Mouse (Mus musculus): ENCODE measurements around the gene Bcl6.

Bcl6 gene

DNA sequence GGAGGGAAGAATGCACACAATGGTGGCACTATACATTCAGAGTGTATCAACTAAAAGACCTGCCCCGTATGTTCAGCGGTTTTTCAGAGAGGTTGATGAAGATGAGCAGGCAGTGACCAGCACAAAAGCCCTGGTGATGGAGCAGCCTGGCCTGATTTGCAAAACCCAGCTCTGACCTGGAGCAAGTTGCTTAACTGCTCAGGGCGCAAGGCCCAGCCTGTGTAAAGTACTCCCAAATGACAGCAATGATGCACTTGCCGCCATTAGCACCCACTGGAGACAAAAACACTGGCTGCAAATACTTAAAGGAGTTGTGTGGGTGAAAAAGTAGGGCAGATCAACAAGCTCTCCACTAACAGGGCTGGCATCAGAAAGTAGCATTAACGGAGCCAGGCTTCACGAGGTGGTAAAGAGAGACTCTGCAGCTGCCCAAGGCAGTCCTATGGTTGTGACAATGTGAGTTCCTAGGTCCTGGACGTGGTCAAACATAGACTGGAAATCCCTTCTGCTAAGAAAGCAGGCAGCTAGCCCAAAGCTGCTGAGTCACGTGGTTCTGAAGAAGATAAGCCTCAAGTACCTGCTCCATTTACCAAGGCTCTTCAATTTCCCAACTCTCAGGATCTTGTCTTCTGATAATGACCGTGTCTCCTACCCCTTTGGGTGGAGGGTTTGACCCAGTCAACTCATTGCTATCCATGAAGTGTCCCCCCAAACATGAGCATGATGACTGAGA lies 14.9 kb downstream of the Bcl6 start:
- no peak for DNase-seq (ENCODE audit: low spot score in 2 of 2)

DNA sequence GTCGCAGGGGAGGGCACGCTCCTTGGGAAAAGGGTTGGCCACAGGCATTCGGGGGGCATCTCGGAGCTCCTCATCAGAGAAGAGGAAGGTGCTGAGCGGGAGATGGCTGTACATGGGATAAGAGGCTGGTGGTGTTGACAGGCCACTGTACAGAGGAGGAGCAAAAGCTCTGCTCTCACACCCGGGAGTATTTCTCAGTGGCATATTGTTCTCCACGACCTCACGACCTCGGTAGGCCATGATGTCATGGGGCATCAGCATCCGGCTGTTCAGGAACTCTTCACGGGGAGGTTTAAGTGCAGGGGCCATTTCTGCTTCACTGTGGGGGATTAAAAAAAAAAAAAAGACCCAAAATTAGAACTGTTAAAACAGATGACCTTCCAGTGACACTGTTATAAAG lies 15.8 kb downstream of the Bcl6 start:
- no peak for DNase-seq (ENCODE audit: low spot score in 2 of 2)

DNA sequence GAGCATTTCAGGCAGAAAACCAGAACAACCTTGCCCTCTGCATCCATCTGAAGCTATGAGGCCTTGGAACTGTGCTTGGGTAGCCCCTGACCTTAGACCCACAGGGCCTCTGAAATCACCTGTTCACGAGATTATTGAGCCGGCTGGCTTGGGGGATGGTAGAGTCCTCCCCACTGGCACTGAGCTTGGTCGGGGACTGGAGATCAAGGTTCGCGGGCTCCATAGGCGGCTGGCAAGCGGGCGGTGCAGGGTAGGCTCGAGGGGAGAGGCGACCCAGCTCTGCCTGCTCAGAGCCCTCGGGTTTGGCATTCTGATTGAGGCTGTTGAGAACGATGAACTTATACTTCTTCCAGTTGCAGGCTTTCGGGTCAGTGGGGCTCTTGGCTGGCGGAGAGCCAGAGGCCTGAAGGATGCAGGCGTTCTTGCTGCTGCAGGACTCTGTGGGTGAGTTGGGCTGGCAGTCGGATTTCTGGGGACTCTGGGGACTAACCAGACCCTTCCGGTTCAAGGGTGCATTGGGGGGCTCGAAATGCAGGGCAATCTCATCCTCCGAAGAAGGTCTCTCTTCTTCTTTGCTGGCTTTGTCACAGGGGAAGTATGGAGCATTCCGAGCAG lies 16.4 kb downstream of the Bcl6 start:
- DNase-seq (ENCODE audit: low spot score in 2 of 2): no peak

DNA sequence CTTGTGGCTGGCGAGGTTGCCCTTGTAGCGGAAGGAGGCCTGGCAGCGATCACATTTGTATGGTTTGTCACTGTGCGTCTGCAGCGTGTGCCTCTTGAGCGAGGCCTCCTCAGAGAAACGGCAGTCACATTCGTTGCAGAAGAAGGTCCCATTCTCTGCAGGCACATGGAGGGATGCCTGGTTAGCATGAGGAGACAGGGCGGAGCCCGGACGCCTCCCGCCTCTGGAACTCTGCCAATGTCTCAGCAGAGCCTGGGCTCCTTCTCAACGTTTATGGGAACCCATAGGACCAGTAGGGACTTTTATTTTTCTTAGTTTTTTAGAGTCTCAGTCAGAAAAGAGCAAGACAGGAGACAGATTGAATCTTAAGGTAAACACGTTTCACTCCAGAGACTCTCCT lies 18.7 kb downstream of the Bcl6 start:
- DNase-seq (ENCODE audit: low spot score in 2 of 2): no peak

DNA sequence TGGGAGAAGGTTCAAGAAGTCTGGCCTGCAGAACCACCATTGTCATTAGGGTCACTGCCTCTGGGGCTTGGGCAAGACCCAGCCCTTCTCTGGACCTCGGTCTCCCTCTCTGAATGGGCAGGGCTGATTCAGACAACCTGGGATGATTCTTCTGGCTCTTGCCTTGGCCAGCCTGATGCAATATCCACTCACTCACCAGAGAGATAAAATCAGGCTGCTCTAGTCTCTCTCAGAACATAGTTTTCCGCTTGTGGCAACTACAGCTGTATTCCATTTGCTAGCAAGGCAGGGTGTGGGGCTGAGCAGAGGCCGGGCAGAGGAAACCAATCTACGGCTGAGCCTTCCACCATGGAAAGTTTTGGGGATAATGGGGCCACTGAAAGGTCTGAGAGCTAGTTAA lies 19.8 kb downstream of the Bcl6 start:
- DNase-seq (ENCODE audit: low spot score in 2 of 2): no peak

DNA sequence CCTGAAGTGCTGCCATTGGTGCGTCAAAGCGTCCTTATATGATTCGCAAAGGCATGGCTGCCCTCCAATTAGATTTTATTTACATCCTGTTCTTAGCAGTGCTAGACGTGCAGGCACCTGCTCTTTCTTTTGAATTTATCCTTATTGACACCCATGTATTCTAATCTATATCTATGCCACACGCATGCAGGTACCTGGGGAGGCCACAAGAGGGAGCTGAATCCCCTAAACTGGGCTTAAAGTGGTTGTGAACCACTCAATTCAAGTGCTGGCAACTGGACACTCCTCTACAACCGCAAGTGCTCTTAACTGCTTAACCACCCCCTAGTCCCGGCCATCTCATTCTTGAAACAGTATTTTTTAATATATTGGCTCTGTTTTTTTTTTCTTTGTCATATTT lies 21.4 kb downstream of the Bcl6 start:
- no peak for DNase-seq (ENCODE audit: low spot score in 2 of 2)

DNA sequence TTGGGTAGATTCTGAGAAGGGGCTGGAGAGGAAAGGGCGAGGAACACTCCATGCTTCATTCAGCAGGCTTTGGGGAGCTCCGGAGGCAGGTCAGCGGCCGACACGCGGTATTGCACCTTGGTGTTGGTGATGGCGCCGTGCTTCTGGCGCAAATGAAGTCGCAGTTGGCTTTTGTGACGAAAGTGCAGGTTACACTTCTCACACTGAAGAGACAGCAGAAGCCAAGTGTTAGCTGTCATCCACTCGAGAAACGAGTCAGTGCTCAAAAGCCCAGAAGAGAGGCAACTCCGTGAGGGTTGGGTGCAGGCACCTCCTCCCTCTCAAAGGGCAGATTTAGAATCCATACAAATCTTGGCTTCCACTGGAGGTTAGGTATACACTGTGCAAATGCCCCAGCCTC lies 22.6 kb downstream of the Bcl6 start:
- DNase-seq (ENCODE audit: low spot score in 2 of 2): no peak

DNA sequence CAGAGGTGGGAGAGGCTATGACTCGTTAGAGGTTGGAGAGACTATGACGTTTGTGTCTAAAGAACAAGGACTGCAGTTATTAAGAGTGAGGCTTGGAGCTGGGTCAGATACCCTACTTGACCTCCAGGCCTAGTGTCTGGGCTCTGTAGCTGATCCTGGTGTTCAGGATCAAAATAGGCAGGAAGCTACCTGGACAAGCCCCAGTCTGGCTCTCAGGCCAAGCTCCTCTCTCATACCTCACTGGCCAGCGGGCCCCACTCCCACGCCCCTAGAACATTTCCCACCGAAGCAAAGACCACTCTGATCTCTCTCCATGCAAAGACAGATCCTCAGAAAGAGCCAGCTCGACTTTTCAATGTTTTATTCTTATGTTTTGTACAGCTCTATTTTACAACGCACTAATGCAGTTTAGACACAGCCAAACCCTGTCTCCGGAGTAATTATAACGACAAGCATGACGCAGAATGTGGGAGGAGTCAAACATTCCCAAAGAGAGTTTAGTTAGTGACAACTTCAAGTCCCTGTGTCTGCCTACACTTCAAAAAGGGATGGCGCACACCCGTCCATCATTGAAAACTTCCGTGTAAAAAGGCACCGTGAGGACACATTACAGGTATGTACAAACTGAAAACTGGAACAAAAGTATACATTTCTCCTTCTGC lies 23.8 kb downstream of the Bcl6 start:
- no peak for DNase-seq (ENCODE audit: low spot score in 2 of 2)

DNA sequence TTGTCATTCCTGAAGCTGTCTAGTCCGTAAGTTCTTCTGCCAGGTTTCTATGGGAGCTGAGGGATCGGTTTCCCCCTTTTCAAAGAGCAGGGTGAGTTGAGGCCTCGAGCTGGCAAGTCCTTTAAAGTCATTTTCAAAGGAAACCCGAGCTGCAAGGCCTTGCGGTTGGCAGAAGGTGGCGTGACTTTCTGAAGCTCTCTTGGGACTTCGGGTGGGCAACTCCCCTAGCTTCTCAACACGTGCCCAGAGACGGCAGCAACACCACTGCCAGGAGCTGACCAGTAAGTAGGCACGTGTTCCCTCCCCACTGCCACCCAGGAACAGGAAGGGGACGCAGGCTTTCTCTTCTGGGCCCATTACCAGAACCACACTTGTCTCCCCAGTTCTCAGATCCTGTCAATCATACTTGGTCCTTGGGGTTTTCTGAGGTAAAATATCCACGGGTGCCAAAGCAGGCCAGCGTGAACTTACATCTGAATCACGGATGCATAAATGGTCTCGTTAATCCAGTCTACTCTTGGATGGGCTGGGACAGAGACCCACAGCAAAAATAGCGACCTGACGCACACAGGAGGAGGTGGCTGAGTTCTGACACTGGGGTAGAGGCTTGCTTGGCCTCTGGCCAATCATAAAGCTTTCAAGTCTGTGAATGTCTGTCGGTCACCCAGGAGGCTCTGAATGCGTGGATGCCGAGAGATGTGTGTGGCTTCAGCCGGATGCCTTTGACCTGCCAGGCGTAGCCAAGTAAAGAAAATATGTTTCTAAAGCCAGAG lies 24.6 kb downstream of the Bcl6 start:
- no peak for DNase-seq (ENCODE audit: low spot score in 2 of 2)

DNA sequence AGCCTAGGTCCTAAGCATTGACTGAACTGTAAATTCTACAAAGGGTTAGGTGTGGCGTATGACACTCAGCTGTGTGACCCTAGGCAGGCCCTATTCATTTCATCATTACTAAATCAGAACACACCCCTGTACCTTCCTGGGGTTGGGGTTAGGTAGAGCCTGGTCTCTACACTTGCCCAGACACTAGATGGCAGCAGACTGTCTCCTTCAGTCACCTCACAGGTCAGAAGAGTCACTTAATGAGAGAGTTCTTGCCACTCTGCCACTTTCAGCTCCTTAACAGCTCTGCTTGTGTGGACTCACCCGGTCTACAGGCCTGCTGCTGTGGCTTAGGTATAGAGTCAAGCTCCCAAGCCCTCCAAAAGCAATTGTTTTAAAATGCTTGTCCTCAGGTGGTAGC lies 26.3 kb downstream of the Bcl6 start:
- DNase-seq (ENCODE audit: low spot score in 2 of 2): peak in 1 of 2 experiments; percentile 0

DNA sequence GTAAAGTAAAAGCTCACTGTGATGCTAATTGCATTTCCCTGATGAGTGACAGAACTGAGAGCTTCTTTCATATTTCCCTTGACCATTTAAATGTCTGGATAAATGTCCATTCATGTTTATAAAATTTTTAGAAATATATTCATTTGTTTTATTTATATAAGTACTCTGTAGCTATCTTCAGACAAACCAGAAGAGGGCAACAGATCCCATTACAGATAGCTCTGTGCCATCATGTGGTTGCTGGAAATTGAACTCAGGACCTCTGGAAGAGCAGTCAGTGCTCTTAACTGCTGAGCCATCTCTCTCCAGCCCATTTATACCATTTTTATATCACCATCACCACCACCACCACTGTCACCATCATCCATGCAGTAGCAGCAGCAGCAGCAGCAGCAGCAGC lies 29.7 kb downstream of the Bcl6 start:
- no peak for DNase-seq (ENCODE audit: low spot score in 2 of 2)

DNA sequence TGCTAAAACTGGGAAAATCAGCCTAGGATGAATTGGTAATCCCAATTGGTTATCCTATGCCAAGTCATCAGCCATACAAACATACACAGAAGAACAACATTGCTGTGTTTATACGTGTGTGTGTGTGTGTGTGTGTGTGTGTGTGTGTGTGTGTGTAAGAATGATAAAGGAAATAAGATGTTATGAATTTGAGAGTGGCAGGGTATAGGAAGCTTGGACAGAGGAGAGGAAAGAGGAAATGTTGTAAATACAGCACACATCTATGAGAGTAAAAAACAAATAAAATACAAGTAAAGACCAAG lies 34.7 kb downstream of the Bcl6 start:
- no peak for DNase-seq (ENCODE audit: low spot score in 2 of 2)

DNA sequence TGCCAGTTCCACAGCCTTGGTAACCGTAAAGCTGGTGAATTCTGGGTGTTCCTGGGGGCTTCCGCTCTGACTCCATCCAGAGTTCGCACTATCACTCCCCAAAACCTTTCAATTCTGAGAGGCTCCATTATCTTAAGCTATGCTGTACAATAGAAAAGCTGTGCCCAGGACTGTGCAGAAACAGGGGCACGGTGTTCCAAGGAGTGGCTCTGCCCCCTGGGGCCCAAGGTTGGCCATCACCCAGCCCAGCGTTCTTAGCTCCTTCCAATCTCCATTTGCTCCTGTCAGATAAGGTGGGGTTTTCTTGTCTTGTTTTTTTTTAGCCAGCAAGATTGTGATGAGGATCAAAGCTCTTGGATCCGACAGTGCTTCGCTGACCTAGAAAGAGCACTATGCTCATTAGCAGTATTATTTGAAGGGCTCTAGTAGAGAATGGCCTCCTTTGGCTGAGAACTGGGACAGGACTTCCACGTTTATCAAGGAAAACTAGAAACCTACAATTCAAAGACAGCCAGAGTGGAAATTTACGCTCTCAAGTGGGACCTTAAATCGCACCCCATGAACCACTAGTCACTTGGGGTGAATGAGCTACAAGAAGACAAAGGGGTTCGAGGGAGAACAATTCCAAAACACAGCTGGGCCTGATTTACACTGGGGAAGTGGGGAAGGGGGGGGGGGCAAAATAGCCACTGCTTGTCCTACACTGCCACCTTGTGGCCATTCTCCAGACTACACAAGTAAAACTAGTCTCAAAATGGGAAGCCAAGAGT lies 35.3 kb downstream of the Bcl6 start:
- DNase-seq (ENCODE audit: low spot score in 2 of 2): peak; percentile 40 to 74

DNA sequence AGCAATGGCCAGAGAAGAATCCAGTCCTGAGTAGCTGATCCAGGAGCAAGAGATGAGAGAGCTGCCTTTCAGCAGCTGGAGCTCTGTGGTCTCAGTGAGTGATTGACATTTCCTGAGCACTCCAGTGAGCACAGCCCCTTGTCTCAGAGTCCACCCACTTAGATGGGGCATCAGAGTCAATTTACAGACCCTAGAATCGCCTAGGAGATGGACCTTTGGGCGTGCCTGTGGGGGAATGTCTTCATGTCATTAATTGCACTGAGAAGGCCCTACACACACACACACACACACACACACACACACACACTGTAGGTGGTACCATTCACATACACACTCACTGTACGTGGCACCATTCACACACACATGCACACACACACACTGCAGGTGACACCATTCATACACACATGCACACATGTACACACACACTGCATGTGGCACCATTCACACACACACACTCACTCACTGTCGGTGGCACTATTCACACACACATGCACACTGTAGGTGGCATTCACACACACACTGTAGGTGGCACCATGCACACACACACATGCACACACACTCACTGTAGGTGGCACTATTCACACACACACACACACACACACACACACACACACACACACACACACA lies 36.4 kb downstream of the Bcl6 start:
- DNase-seq (ENCODE audit: low spot score in 2 of 2): no peak

DNA sequence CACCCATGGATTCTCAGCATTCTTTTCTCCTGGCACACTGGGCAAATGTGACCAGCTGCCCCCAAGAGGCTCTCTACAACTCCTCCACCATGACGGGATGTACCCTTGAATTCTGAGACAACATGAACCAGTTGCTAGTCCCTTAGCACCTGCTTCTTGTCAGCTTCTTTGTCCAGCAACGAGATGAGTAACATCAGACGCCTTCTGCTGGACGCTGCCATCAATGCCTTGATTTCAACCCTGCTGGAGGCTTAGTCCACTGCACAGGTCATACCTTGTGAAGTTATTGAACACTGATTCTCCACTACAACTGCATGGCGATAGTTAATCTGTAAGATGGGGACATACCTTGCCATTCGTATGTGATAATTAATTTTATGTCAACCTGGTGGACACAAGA lies 41.0 kb downstream of the Bcl6 start:
- DNase-seq (ENCODE audit: low spot score in 2 of 2): no peak

DNA sequence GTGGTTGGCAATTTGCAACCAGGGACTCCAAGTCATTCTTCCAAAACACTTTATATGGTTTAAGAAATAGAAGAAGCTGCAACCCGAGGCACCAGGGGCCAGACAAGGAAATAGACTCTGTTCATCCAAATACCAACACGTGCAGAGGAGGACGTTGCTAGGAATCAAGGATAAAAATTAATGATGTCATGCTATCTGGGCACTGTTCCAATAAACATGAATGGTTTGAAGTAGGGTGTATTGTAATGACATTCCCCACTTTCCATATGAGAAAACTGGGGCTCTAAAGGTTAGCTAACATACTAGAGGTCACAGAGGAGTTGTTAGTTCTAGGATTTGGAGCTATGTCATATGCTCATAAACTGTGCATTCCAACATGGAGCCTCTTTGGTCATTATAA lies 43.9 kb downstream of the Bcl6 start:
- no peak for DNase-seq (ENCODE audit: low spot score in 2 of 2)

DNA sequence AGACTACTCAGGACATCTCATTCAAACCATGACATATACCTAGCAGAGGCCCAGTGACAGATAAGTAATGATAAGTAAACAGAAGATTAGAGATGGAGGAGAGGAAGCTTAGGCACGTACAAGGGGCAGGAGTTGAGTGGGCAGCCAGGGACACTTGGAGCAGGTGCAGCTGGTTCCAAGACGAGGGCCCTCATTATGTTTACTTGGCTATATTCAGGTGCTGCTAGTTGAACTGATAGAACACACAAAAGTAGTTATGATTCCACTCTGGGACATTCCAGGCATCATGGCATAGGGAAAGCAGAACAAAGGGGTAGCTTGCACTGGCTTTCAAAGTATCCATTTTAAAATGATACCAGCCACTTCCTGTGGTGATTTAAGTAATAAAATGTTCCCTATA lies 54.3 kb downstream of the Bcl6 start:
- no peak for DNase-seq (ENCODE audit: low spot score in 2 of 2)

DNA sequence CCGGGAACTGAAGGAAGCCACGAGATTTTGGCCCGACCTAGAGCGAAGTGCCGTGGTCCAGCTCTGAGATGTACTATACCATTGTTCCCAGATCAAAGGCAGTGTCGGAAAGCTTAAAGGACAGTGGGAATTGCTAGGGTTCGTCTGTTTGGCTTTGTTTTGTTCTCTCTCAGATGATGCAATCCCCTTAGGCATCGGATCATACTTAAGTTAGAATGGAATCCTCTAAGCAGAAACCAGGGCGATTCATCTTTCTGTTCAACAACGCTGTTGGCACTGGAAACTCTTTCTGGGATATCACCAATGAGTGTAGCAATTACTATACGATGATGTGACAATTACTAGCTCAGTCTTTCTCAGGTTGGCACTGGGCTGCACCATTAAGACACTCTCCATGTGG lies 56.4 kb downstream of the Bcl6 start, which contains the start of gene Rtp2:
Gene Rtp2, minus strand, starts transcription at position 101 of the 400 bp plus-strand sequence.
- DNase-seq (ENCODE audit: low spot score in 2 of 2): no peak

DNA sequence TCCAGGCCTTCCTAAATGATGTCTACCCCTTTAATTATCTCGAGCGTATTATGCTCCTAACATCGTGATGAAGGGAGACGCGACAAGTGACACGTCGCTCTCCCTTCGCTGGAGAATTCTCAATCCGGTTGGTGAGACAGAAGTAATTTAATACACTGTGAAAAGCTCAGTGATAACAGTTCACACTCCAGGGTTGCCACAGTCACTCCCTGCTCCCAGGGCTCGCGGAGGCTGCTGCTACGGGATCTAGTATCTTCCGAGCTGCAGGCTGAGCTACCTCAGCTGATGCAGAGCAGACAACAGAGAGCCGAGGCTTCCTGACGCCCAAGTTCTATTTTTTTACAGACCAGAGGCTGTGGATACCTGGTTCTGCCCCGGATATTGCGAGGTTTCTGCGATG lies 57.4 kb downstream of the Bcl6 start:
- no peak for DNase-seq (ENCODE audit: low spot score in 2 of 2)

DNA sequence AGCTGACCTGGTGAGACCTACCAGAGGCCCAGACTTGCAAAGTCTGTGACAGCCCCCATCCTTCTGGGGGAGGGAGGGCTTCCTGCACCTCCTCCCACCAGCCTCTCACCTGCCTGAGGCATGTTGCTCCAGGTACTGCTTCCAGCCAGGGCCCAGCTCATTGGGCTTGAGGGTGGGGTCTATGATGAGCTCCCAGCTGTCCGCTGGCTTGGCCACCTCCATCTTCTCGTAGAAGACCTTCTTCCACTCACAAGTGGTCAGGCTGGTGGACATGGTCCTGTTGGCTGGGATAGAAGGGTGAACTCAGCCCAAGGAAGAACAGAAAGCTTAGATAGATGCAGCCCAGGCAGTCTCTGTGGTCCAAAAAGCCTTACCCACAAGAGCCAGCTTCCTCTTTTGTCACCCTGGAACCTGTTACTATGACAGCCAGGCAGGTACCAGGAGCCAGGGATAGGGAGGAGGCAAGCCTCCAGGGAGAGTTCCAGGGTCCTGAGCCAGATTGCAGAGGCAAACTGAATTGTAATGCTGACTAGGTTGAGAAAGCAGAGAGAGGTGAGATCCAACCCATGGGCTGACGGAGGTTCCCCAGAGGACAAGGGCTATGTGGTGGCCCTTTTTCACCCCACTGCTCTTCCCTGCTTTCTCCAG lies 58.1 kb downstream of the Bcl6 start:
- DNase-seq (ENCODE audit: low spot score in 2 of 2): no peak

Data from cerebellum, postnatal 4 days (tissue).